Mouse (Mus musculus) MEL (cell line): ENCODE data around the gene Gm30302. TPM values are rescaled to one million over a fixed set of nuclear protein-coding genes. Genes with fewer than 3 reads are reported as not detected.

ENCODE experiments used
- DNase-seq: peaks from one replicate; pipeline ENCODE4 v3.0.0; 2011; ENCODE audit warnings: low read depth, low spot score
- H3K27ac ChIP-seq: 2 replicates; pipeline ENCODE4 v1.5.1; 2012; ENCODE audit warnings: low read depth, mild to moderate bottlenecking, control low read depth, low read length, moderate library complexity; ENCODE audit not compliant: control insufficient read depth
- H3K27me3 ChIP-seq, 2 experiments: fragments of 150-350 bp in 1 of 2; sonication (generic) in 1 of 2; 2 replicates each; pipeline ENCODE4 v1.6.1; 2012; ENCODE audit warnings: low read length in 2 of 2, mild to moderate bottlenecking in 2 of 2, improper control_type of control experiment in 1 of 2, moderate library complexity in 1 of 2; ENCODE audit not compliant: insufficient read depth in 2 of 2, control insufficient read depth in 1 of 2
- H3K36me3 ChIP-seq, 2 experiments: 2 replicates each; pipeline ENCODE4 v1.6.1; 2012 to 2014; ENCODE audit warnings: low read length in 2 of 2, improper control_type of control experiment in 1 of 2, inconsistent platforms in 1 of 2, mild to moderate bottlenecking in 1 of 2; ENCODE audit not compliant: insufficient read depth in 2 of 2, control insufficient read depth in 1 of 2
- H3K4me1 ChIP-seq, 2 experiments: fragments of 150-350 bp in 1 of 2; sonication (generic) in 1 of 2; 2 replicates each; pipeline ENCODE4 v1.6.1; 2012; ENCODE audit warnings: low read length in 2 of 2, improper control_type of control experiment in 1 of 2, mild to moderate bottlenecking in 1 of 2; ENCODE audit not compliant: insufficient read depth in 2 of 2, control insufficient read depth in 1 of 2
- H3K4me3 ChIP-seq, 2 experiments: fragments of 150-350 bp in 1 of 2; sonication (generic) in 1 of 2; 2 replicates each; pipeline ENCODE4 v1.5.1; 2012; ENCODE audit warnings: low read depth in 2 of 2, low read length in 2 of 2, mild to moderate bottlenecking in 2 of 2, moderate library complexity in 2 of 2, control low read depth in 1 of 2, improper control_type of control experiment in 1 of 2; ENCODE audit not compliant: control insufficient read depth in 1 of 2, insufficient read depth in 1 of 2
- H3K79me2 ChIP-seq: 2 replicates; pipeline ENCODE4 v1.6.1; 2012; ENCODE audit warnings: mild to moderate bottlenecking, low read length, moderate library complexity; ENCODE audit not compliant: control insufficient read depth, poor library complexity, insufficient read depth
- H3K9ac ChIP-seq: 2 replicates; pipeline ENCODE4 v1.6.1; 2012; ENCODE audit warnings: low read depth, mild to moderate bottlenecking, control low read depth, low read length, moderate library complexity; ENCODE audit not compliant: control insufficient read depth, poor library complexity, severe bottlenecking
- H3K9me3 ChIP-seq: fragments of 150-350 bp; sonication (generic); replicated peaks from 2 replicates; pipeline ENCODE4 v1.6.1; 2012; ENCODE audit warnings: mild to moderate bottlenecking, low read length, improper control_type of control experiment, moderate library complexity; ENCODE audit not compliant: insufficient read depth
- CTCF ChIP-seq, 3 experiments: IDR thresholded peaks in 2 of 3; conservative IDR thresholded peaks in 1 of 3; 2 replicates each; pipeline ENCODE4 v1.5.1; 2011 to 2012; ENCODE audit warnings: low read length in 3 of 3, low read depth in 2 of 3, mild to moderate bottlenecking in 2 of 3, improper control_type of control experiment in 1 of 3, inconsistent platforms in 1 of 3, mixed read lengths in 1 of 3, moderate library complexity in 1 of 3; ENCODE audit not compliant: control insufficient read depth in 1 of 3, insufficient read depth in 1 of 3, poor library complexity in 1 of 3, severe bottlenecking in 1 of 3
- E2F4 ChIP-seq: IDR thresholded peaks from 2 replicates; pipeline ENCODE4 v1.6.1; 2011; ENCODE audit warnings: low read depth, low read length, improper control_type of control experiment, borderline replicate concordance
- ELF1 ChIP-seq: IDR thresholded peaks from 2 replicates; pipeline ENCODE4 v1.6.1; 2014; ENCODE audit warnings: low read depth, mild to moderate bottlenecking, inconsistent platforms, low read length, improper control_type of control experiment, moderate library complexity
- GABPA ChIP-seq: IDR thresholded peaks from 2 replicates; pipeline ENCODE4 v1.6.1; 2012; ENCODE audit warnings: low read depth, mild to moderate bottlenecking, inconsistent platforms, low read length, improper control_type of control experiment, moderate library complexity
- GATA1 ChIP-seq: IDR thresholded peaks from 2 replicates; pipeline ENCODE4 v1.6.1; 2011; ENCODE audit warnings: low read depth, low read length, improper control_type of control experiment
- HCFC1 ChIP-seq: IDR thresholded peaks from 2 replicates; pipeline ENCODE4 v1.6.1; 2012; ENCODE audit warnings: low read depth, mild to moderate bottlenecking, inconsistent platforms, low read length, improper control_type of control experiment, moderate library complexity
- JUND ChIP-seq: IDR thresholded peaks from 2 replicates; pipeline ENCODE4 v1.6.1; 2011; ENCODE audit warnings: low read depth, mild to moderate bottlenecking, improper control_type of control experiment, low read length
- MAX ChIP-seq: IDR thresholded peaks from 2 replicates; pipeline ENCODE4 v1.6.1; 2011; ENCODE audit warnings: low read length, improper control_type of control experiment
- NRF1 ChIP-seq: IDR thresholded peaks from 2 replicates; pipeline ENCODE4 v1.6.1; 2014; ENCODE audit warnings: low read depth, mild to moderate bottlenecking, inconsistent platforms, low read length, improper control_type of control experiment, moderate library complexity; ENCODE audit not compliant: poor library complexity, insufficient read depth, severe bottlenecking
- POLR2AphosphoS2 ChIP-seq: IDR thresholded peaks from 2 replicates; pipeline ENCODE4 v1.6.1; 2011; ENCODE audit warnings: low read length, improper control_type of control experiment
- RAD21 ChIP-seq: IDR thresholded peaks from 2 replicates; pipeline ENCODE4 v1.6.1; 2011; ENCODE audit warnings: mild to moderate bottlenecking, low read depth, low read length, improper control_type of control experiment
- RCOR1 ChIP-seq: IDR thresholded peaks from 2 replicates; pipeline ENCODE4 v1.6.1; 2012; ENCODE audit warnings: low read depth, mild to moderate bottlenecking, inconsistent platforms, low read length, improper control_type of control experiment
- TAL1 ChIP-seq: IDR thresholded peaks from 2 replicates; pipeline ENCODE4 v1.6.1; 2012; ENCODE audit warnings: mild to moderate bottlenecking, inconsistent platforms, low read length, moderate library complexity, mixed read lengths
- TBP ChIP-seq: IDR thresholded peaks from 2 replicates; pipeline ENCODE4 v1.8.0; 2011; ENCODE audit warnings: low read depth, low read length, improper control_type of control experiment
- TCF12 ChIP-seq: IDR thresholded peaks from 2 replicates; pipeline ENCODE4 v1.6.1; 2014; ENCODE audit warnings: low read depth, mild to moderate bottlenecking, inconsistent platforms, low read length, improper control_type of control experiment, moderate library complexity
- ZKSCAN1 ChIP-seq: IDR thresholded peaks from 2 replicates; pipeline ENCODE4 v1.6.1; 2012; ENCODE audit warnings: low read depth, mild to moderate bottlenecking, inconsistent platforms, low read length, improper control_type of control experiment, moderate library complexity
- ZMIZ1 ChIP-seq: IDR thresholded peaks from 2 replicates; pipeline ENCODE4 v1.6.1; 2012; ENCODE audit warnings: low read depth, mild to moderate bottlenecking, inconsistent platforms, low read length, improper control_type of control experiment, moderate library complexity
- polyA plus RNA-seq, 2 experiments: library from polyadenylated mRNA; stranded (reverse) in 1 of 2; unstranded in 1 of 2; fragments of >175 nt in 1 of 2; fragments of >200 nt in 1 of 2; gene quantifications; 2 replicates each; pipeline versions ENCODE4 v1.2.1 to v1.2.4; 2012; ENCODE audit warnings: low replicate concordance in 2 of 2, low read depth in 1 of 2; ENCODE audit not compliant: insufficient read length in 2 of 2, insufficient read depth in 1 of 2, missing spikeins in 1 of 2
- total RNA-seq: library from RNA; depleted of rRNA; stranded (reverse); fragments of 300-350 nt; gene quantifications from 2 replicates; pipeline ENCODE4 v1.2.3, GENCODE M21; 2012

Gm30302 gene
- total and polyA plus RNA-seq, 3 experiments = 0.19 TPM; not detected in 2

DNA sequence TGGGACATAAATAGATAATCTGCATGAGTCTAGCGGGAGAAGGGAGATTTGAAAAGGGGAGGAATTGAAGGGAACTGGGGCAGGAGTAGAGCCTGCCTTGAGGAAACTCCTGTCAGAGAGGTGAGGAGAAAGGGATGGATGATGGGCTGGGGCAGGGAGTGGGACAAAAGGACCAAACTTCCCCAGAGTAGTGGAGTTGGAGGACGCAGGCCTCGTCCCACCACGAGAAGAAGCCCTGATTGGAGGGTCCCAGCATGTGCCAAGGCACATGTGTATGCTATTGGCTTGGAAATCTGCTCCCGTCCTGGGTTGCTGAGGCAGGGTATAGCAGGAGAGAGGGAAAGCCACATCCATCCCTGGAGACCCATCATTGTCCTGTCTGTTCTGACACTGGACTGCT, 45.3 kb upstream of the Gm30302 start:
- TF ChIP-seq TAL1 = no peak
- no peak for TF ChIP-seq GATA1
- no peak for TF ChIP-seq TCF12
- no peak for TF ChIP-seq HCFC1
- no peak for TF ChIP-seq CTCF (IDR thresholded peaks at IDR 0.05 in 2 of 3, conservative IDR thresholded peaks at IDR 0.05 in 1 of 3; ENCODE audit: control insufficient read depth in 1 of 3, insufficient read depth in 1 of 3, low read depth in 2 of 3, low read length in 3 of 3, poor library complexity in 1 of 3, severe bottlenecking in 1 of 3)
- no peak for TF ChIP-seq ZKSCAN1
- TF ChIP-seq NRF1 = no peak
- no peak for TF ChIP-seq GABPA
- TF ChIP-seq ELF1 = no peak
- TF ChIP-seq MAX = no peak
- no peak for TF ChIP-seq RAD21
- TF ChIP-seq ZMIZ1 = no peak
- TF ChIP-seq TBP = no peak
- no peak for TF ChIP-seq E2F4
- no peak for TF ChIP-seq POLR2AphosphoS2
- DNase-seq = no peak
- H3K36me3 ChIP-seq = peaks cover 0 to 19% of the 10 kb centered on the region in 2 experiments; a peak in 2 of 4 replicates
- no peaks in the 10 kb centered on the region for H3K27me3 ChIP-seq
- peaks cover 0 to 24% of the 10 kb centered on the region in 2 experiments; a peak in 2 of 4 replicates for H3K4me1 ChIP-seq
- H3K79me2 ChIP-seq = no peaks in the 10 kb centered on the region
- no peak overlapping the region for H3K27ac ChIP-seq
- H3K9ac ChIP-seq = no peak overlapping the region
- H3K9me3 ChIP-seq = no peaks in the 10 kb centered on the region
- no peak overlapping the region for H3K4me3 ChIP-seq

DNA sequence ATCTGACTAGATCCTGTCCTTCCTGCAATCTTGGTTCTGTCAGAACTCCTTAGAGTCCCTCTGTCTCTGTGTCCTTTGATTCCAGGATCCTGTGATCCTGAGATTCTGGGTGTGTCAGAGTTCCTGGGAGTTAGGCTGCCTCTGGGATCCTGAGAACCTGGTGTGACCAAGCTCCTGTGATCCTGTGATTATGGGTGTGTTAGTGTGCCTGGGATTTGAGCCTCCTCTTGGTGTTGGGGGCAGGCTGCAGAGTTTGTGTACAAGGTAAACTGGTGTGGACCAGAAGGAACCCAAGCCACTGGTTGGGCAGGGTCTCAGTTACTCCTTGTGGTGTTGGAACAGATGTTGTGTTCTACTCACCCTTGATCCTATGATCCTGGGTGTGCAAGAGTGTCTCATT, 42.4 kb upstream of the Gm30302 start:
- no peaks in the 10 kb centered on the region for H3K27me3 ChIP-seq
- TF ChIP-seq RCOR1 = no peak
- no peak for TF ChIP-seq JUND
- no peak overlapping the region for H3K27ac ChIP-seq
- no peaks in the 10 kb centered on the region for H3K9me3 ChIP-seq
- peaks cover 0 to 9% of the 10 kb centered on the region in 2 experiments; a peak in 2 of 4 replicates for H3K4me1 ChIP-seq
- H3K9ac ChIP-seq = no peak overlapping the region
- H3K4me3 ChIP-seq = no peak overlapping the region
- peaks cover 0 to 8% of the 10 kb centered on the region in 2 experiments; a peak in 2 of 4 replicates for H3K36me3 ChIP-seq
- no peaks in the 10 kb centered on the region for H3K79me2 ChIP-seq
- no peak for DNase-seq
